Mouse (Mus musculus) left cerebral cortex, adult 9 months (tissue): ENCODE measurements at regions not wholly inside any gene's neighbourhood (a gene's known extent, or its start where the extent isn't known, plus 50 kb on each side); places are given as distances from the start of the nearest gene placed in this dataset.

ENCODE experiments used
- DNase-seq, 2 experiments: peaks; one replicate each; pipeline ENCODE4 v3.0.0; 2022; ENCODE audit warnings: low spot score in 2 of 2

GRCm38 (mm10) chr1:72108678-72109077, 103.4 kb downstream of the Mreg start:
- DNase-seq = no peak

- no peak for DNase-seq
Measured at GRCm38 (mm10) chr1:72107125-72107524, 105.0 kb downstream of the Mreg start.

GRCm38 (mm10) chr1:72106655-72107054, 105.5 kb downstream of the Mreg start:
- no peak for DNase-seq

- no peak for DNase-seq
Measured at GRCm38 (mm10) chr1:72105435-72106057, 106.6 kb downstream of the Mreg start.

GRCm38 (mm10) chr1:72103962-72104361, 108.1 kb downstream of the Mreg start:
- no peak for DNase-seq

GRCm38 (mm10) chr1:72103387-72103786, 108.7 kb downstream of the Mreg start:
- DNase-seq = no peak

GRCm38 (mm10) chr1:72099447-72099846, 112.7 kb downstream of the Mreg start:
- DNase-seq = no peak

GRCm38 (mm10) chr1:72091344-72091743, 120.8 kb downstream of the Mreg start:
- DNase-seq = no peak

GRCm38 (mm10) chr1:72085661-72086060, 126.4 kb downstream of the Mreg start:
- no peak for DNase-seq

- no peak for DNase-seq
Measured at GRCm38 (mm10) chr1:72084219-72084618, 127.9 kb downstream of the Mreg start.

GRCm38 (mm10) chr1:72082366-72082765, 129.7 kb downstream of the Mreg start:
- no peak for DNase-seq

- no peak for DNase-seq
Measured at GRCm38 (mm10) chr1:72081811-72082210, 130.3 kb downstream of the Mreg start.

- no peak for DNase-seq
Measured at GRCm38 (mm10) chr1:72078926-72079550, 133.1 kb downstream of the Mreg start.

- DNase-seq = no peak
Measured at GRCm38 (mm10) chr1:72076341-72076740, 135.8 kb downstream of the Mreg start.

GRCm38 (mm10) chr1:72075464-72075863, 136.6 kb downstream of the Mreg start:
- DNase-seq = no peak

- DNase-seq = no peak
Measured at GRCm38 (mm10) chr1:72073245-72073644, 138.9 kb downstream of the Mreg start.

- no peak for DNase-seq
Measured at GRCm38 (mm10) chr1:72070489-72070888, 141.6 kb downstream of the Mreg start.

GRCm38 (mm10) chr1:72069056-72069455, 143.1 kb downstream of the Mreg start:
- no peak for DNase-seq

GRCm38 (mm10) chr1:72065090-72065489, 147.0 kb downstream of the Mreg start:
- no peak for DNase-seq

GRCm38 (mm10) chr1:72060393-72060792, 151.7 kb downstream of the Mreg start:
- no peak for DNase-seq

GRCm38 (mm10) chr1:72058045-72058703, 153.9 kb downstream of the Mreg start:
- no peak for DNase-seq

GRCm38 (mm10) chr1:72054541-72054940, 157.6 kb downstream of the Mreg start:
- no peak for DNase-seq

- no peak for DNase-seq
Measured at GRCm38 (mm10) chr1:72050858-72051257, 161.2 kb downstream of the Mreg start.
